Mouse (Mus musculus) C2C12 (cell line): ENCODE results near the gene Syf2.

Experiments used
- CTCF ChIP-seq: IDR thresholded peaks from one replicate; pipeline ENCODE4 v1.5.1; 2011; ENCODE audit not compliant: control insufficient read depth, insufficient read depth, insufficient read length
- FOSL1 ChIP-seq: IDR thresholded peaks from one replicate; pipeline ENCODE4 v1.8.0; 2011; ENCODE audit warnings: mild to moderate bottlenecking, low read length; ENCODE audit not compliant: poor library complexity, insufficient read depth, severe bottlenecking
- MAX ChIP-seq: IDR thresholded peaks from one replicate; pipeline ENCODE4 v1.6.1; 2011; ENCODE audit warnings: mild to moderate bottlenecking, control low read depth

- TF ChIP-seq CTCF (no peak), MAX (peak; percentile 27), FOSL1 (no peak)
These were observed 46.9 kb upstream of the Syf2 start for GRCm38 (mm10) chr4:134883808-134884207.
